Mouse (Mus musculus): ENCODE data around the gene Snd1.

Gene Snd1

GRCm38 (mm10) chr6:28546943-28547342 is 72.0 kb downstream of the Snd1 start:
- in situ Hi-C loops (cut with MboI): no loop called here

- in situ Hi-C loops (cut with MboI): no loop called here
These were observed 74.4 kb downstream of the Snd1 start for GRCm38 (mm10) chr6:28549374-28549773.

GRCm38 (mm10) chr6:28550255-28551004 is 75.5 kb downstream of the Snd1 start:
- in situ Hi-C loops (cut with MboI): no loop called here

- in situ Hi-C loops (cut with MboI): no loop called here
These were observed 79.5 kb downstream of the Snd1 start for GRCm38 (mm10) chr6:28554470-28554869.

GRCm38 (mm10) chr6:28555002-28555401 is 80.1 kb downstream of the Snd1 start:
- in situ Hi-C loops (cut with MboI): no loop called here

- in situ Hi-C loops (cut with MboI): no loop called here
These were observed 80.5 kb downstream of the Snd1 start for GRCm38 (mm10) chr6:28555428-28555827.

- in situ Hi-C loops (cut with MboI): no loop called here
These were observed 82.8 kb downstream of the Snd1 start for GRCm38 (mm10) chr6:28557728-28558127.

- in situ Hi-C loops (cut with MboI): no loop called here
These were observed 84.5 kb downstream of the Snd1 start for GRCm38 (mm10) chr6:28559419-28559818.

- in situ Hi-C loops (cut with MboI): no loop called here
These were observed 86.5 kb downstream of the Snd1 start for GRCm38 (mm10) chr6:28561291-28561995.

GRCm38 (mm10) chr6:28562323-28563044 is 87.5 kb downstream of the Snd1 start:
- in situ Hi-C loops (cut with MboI): no loop called here

- in situ Hi-C loops (cut with MboI): no loop called here
These were observed 93.0 kb downstream of the Snd1 start for GRCm38 (mm10) chr6:28567978-28568377.

GRCm38 (mm10) chr6:28571946-28572345 is 97.0 kb downstream of the Snd1 start:
- in situ Hi-C loops (cut with MboI): no loop called here

GRCm38 (mm10) chr6:28572991-28573759 is 98.2 kb downstream of the Snd1 start:
- in situ Hi-C loops (cut with MboI): no loop called here

- in situ Hi-C loops (cut with MboI): no loop called here
These were observed 101.7 kb downstream of the Snd1 start for GRCm38 (mm10) chr6:28576356-28577264.

- in situ Hi-C loops (cut with MboI): no loop called here
These were observed 107.9 kb downstream of the Snd1 start for GRCm38 (mm10) chr6:28582847-28583246.

GRCm38 (mm10) chr6:28583399-28583798 is 108.5 kb downstream of the Snd1 start:
- in situ Hi-C loops (cut with MboI): no loop called here

- in situ Hi-C loops (cut with MboI): no loop called here
These were observed 111.9 kb downstream of the Snd1 start for GRCm38 (mm10) chr6:28586806-28587205.

GRCm38 (mm10) chr6:28588494-28589171 is 113.7 kb downstream of the Snd1 start:
- in situ Hi-C loops (cut with MboI): no loop called here

- in situ Hi-C loops (cut with MboI): no loop called here
These were observed 117.5 kb downstream of the Snd1 start for GRCm38 (mm10) chr6:28592323-28592893.

- in situ Hi-C loops (cut with MboI): no loop called here
These were observed 118.8 kb downstream of the Snd1 start for GRCm38 (mm10) chr6:28593708-28594107.
